Mouse (Mus musculus): Measurements from ENCODE around the gene Vasp. TPM values are rescaled to one million over a fixed set of nuclear protein-coding genes. Genes with fewer than 3 reads are reported as not detected.

The Vasp gene
- polyA plus RNA-seq, 1 experiment from 2014 or later = 84.0 TPM

- Histone ChIP-seq H3K9ac (ENCODE audit: low read length) (no peak overlapping the region), H3K4me1 (ENCODE audit: control insufficient read depth, insufficient read depth, low read length) (peaks cover 22% of the 10 kb centered on the region), H3K27me3 (ENCODE audit: control insufficient read depth, insufficient read depth, low read length) (no peaks in the 10 kb centered on the region), H3K4me3 (ENCODE audit: low read length) (no peak overlapping the region), H3K9me3 (replicated peaks; ENCODE audit: control insufficient read depth, low read length) (0 out of 2 replicates have a peak, but pooled peaks cover 2% of the 10 kb centered on the region), H3K27ac (ENCODE audit: low read length) (no peak overlapping the region), H3K4me2 (ENCODE audit: low read depth, low read length) (no peak overlapping the region), H3K36me3 (ENCODE audit: control insufficient read depth, insufficient read depth) (no peaks in the 10 kb centered on the region)
- ATAC-seq (replicated peaks; ENCODE audit: extremely low read depth, insufficient read depth, low FRiP score) = no peak
- 56% methylated on average over 9 of the region's 9 CpGs for WGBS
Measured at GRCm38 (mm10) chr7:19214940-19215339, 56.7 kb downstream of the Vasp start.

GRCm38 (mm10) chr7:19214369-19214768 lies 57.2 kb downstream of the Vasp start:
- Histone ChIP-seq H3K4me1 (ENCODE audit: control insufficient read depth, insufficient read depth, low read length) (peaks cover 22% of the 10 kb centered on the region), H3K27me3 (ENCODE audit: control insufficient read depth, insufficient read depth, low read length) (no peaks in the 10 kb centered on the region), H3K4me2 (ENCODE audit: low read depth, low read length) (no peak overlapping the region), H3K27ac (ENCODE audit: low read length) (no peak overlapping the region), H3K36me3 (ENCODE audit: control insufficient read depth, insufficient read depth) (no peaks in the 10 kb centered on the region), H3K9me3 (replicated peaks; ENCODE audit: control insufficient read depth, low read length) (0 out of 2 replicates have a peak, but pooled peaks cover 5% of the 10 kb centered on the region), H3K9ac (ENCODE audit: low read length) (no peak overlapping the region), H3K4me3 (ENCODE audit: low read length) (no peak overlapping the region)
- WGBS = 52% methylated on average over 7 of the region's 7 CpGs
- ATAC-seq (replicated peaks; ENCODE audit: extremely low read depth, insufficient read depth, low FRiP score) = no peak

GRCm38 (mm10) chr7:19213385-19213784 lies 58.2 kb downstream of the Vasp start:
- H3K9ac ChIP-seq (ENCODE audit: low read length) = no peak overlapping the region
- no peaks in the 10 kb centered on the region for H3K27me3 ChIP-seq (ENCODE audit: control insufficient read depth, insufficient read depth, low read length)
- H3K27ac ChIP-seq (ENCODE audit: low read length) = no peak overlapping the region
- peak overlapping the region; percentile 91 for H3K4me2 ChIP-seq (ENCODE audit: low read depth, low read length)
- H3K4me3 ChIP-seq (ENCODE audit: low read length) = peak overlapping the region; percentile 62
- H3K36me3 ChIP-seq (ENCODE audit: control insufficient read depth, insufficient read depth) = no peaks in the 10 kb centered on the region
- ATAC-seq (replicated peaks; ENCODE audit: extremely low read depth, insufficient read depth, low FRiP score) = no peak
- H3K9me3 ChIP-seq (replicated peaks; ENCODE audit: control insufficient read depth, low read length) = 0 out of 2 replicates have a peak, but pooled peaks cover 5% of the 10 kb centered on the region
- peaks cover 22% of the 10 kb centered on the region for H3K4me1 ChIP-seq (ENCODE audit: control insufficient read depth, insufficient read depth, low read length)
- 57% methylated on average over 2 of the region's 2 CpGs for WGBS

DNA sequence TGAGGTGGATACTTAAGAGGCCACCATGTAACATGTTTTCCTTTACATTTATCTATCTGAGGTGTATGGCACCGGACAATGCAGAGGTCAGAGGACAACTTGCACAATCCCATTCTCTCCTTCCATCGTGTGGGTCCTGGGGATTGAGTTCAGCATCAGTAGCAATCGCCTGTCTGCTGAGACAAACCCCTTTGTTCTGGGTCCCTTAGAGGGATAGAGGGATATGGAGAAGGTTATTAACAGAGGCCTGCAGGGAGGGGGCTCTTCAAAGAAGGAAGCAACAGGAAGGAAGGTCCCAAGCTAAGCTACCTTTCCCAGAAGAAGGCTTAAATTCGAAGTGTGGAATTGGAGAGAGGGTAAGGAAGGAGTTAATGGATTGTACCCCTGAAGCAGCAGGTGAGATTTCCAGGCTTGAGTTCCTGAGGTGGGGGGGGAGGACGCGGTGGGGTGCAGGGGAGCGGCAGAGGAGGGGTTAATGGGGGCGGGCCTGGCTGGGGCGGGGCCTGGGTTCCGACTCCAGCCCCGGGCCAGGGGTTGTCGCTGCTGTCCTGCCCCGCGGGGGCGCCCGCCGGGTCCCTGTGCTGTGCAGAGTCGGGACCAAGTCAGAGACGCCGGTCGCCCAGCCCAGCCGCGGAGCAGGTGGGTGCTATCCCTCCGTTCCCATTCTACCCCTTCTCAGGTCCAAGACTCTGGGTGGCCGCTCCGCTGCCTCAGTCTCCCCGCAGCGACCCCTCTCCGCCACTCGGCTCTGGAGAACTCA lies 59.4 kb downstream of the Vasp start, which contains the start of gene Gpr4:
Gpr4 (plus strand) TSS at position 543 of the 760 bp plus-strand sequence.
- H3K27ac ChIP-seq (ENCODE audit: low read length) = peak within 1 kb of the TSS; percentile 20; the same call in 1 of the 2 replicates
- ATAC-seq (replicated peaks; ENCODE audit: extremely low read depth, insufficient read depth, low FRiP score) = peak; percentile 83
- no peaks in the 10 kb centered on the region for H3K36me3 ChIP-seq (ENCODE audit: control insufficient read depth, insufficient read depth)
- H3K27me3 ChIP-seq (ENCODE audit: control insufficient read depth, insufficient read depth, low read length) = no peaks in the 10 kb centered on the region
- H3K9me3 ChIP-seq (replicated peaks; ENCODE audit: control insufficient read depth, low read length) = 0 out of 2 replicates have a peak, but pooled peaks cover 5% of the 10 kb centered on the region
- H3K4me1 ChIP-seq (ENCODE audit: control insufficient read depth, insufficient read depth, low read length) = peaks cover 22% of the 10 kb centered on the region
- peak within 1 kb of the TSS; percentile 70 for H3K9ac ChIP-seq (ENCODE audit: low read length)
- WGBS = 3% methylated on average over 27 of the region's 30 CpGs
- peak within 1 kb of the TSS; percentile 91 for H3K4me2 ChIP-seq (ENCODE audit: low read depth, low read length)
- peak within 1 kb of the TSS; percentile 62 for H3K4me3 ChIP-seq (ENCODE audit: low read length)

GRCm38 (mm10) chr7:19211041-19211675 lies 60.5 kb downstream of the Vasp start:
- H3K27ac ChIP-seq (ENCODE audit: low read length) = peak overlapping the region; percentile 20; the same call in 1 of the 2 replicates
- WGBS = 55% methylated on average over 5 of the region's 5 CpGs

DNA sequence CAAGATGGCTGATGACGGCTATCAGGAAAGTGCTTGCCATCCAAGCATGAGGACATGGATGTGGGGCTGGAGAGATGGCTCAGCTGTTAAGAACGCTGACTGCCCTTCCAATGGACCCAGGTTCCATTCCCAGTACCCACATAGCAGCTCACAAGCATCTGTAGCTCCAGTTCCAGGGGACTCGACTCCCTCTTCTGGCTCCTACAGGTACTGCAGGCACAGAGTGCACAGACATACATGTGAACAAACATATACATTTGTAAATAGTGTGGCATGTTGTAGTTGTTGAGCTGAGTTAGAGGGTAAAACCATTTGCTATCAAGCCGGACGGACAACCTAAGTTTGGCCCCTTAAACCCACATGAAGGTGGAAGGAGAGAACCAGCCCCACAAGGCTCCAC lies 61.6 kb downstream of the Vasp start:
- Histone ChIP-seq H3K9ac (ENCODE audit: low read length) (no peak overlapping the region), H3K36me3 (ENCODE audit: control insufficient read depth, insufficient read depth) (peaks cover 9% of the 10 kb centered on the region; the same call in 1 of the 2 replicates), H3K4me3 (ENCODE audit: low read length) (no peak overlapping the region), H3K4me2 (ENCODE audit: low read depth, low read length) (no peak overlapping the region), H3K9me3 (replicated peaks; ENCODE audit: control insufficient read depth, low read length) (0 out of 2 replicates have a peak, but pooled peaks cover 5% of the 10 kb centered on the region), H3K27me3 (ENCODE audit: control insufficient read depth, insufficient read depth, low read length) (no peaks in the 10 kb centered on the region), H3K4me1 (ENCODE audit: control insufficient read depth, insufficient read depth, low read length) (peaks cover 18% of the 10 kb centered on the region), H3K27ac (ENCODE audit: low read length) (no peak overlapping the region)
- ATAC-seq (replicated peaks; ENCODE audit: extremely low read depth, insufficient read depth, low FRiP score) = no peak
- WGBS = 88% methylated on average over 5 of the region's 5 CpGs

More at GRCm38 (mm10) chr7:19211041-19211675, 60.5 kb downstream of the Vasp start:
- no peak overlapping the region for H3K4me3 ChIP-seq (ENCODE audit: low read length)
- no peak overlapping the region for H3K4me2 ChIP-seq (ENCODE audit: low read depth, low read length)
- ATAC-seq (replicated peaks; ENCODE audit: extremely low read depth, insufficient read depth, low FRiP score) = no peak
- H3K27me3 ChIP-seq (ENCODE audit: control insufficient read depth, insufficient read depth, low read length) = no peaks in the 10 kb centered on the region
- 0 out of 2 replicates have a peak, but pooled peaks cover 5% of the 10 kb centered on the region for H3K9me3 ChIP-seq (replicated peaks; ENCODE audit: control insufficient read depth, low read length)
- no peak overlapping the region for H3K9ac ChIP-seq (ENCODE audit: low read length)
- peaks cover 20% of the 10 kb centered on the region for H3K4me1 ChIP-seq (ENCODE audit: control insufficient read depth, insufficient read depth, low read length)
- H3K36me3 ChIP-seq (ENCODE audit: control insufficient read depth, insufficient read depth) = no peaks in the 10 kb centered on the region

DNA sequence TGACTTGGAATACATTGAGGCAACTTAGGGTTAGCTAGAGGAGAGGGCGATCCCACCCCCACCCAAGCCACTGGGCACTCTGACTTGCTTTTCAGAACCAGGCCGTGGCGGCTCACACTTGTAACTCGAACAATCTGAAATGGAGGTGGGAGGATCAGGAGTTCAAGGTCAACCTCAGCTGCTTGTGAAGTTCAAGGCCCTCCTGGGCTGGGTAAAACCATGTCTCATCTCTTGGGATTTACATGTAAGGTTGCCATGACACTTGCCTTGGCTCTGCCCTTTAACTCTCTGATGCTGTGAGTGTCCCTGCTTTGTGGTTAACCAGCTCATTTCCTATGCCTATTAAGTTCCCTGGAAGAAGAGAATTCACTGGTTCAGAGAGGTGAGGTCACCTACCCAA lies 62.1 kb downstream of the Vasp start:
- no peak for ATAC-seq (replicated peaks; ENCODE audit: extremely low read depth, insufficient read depth, low FRiP score)
- Histone ChIP-seq H3K27me3 (ENCODE audit: control insufficient read depth, insufficient read depth, low read length) (no peaks in the 10 kb centered on the region), H3K27ac (ENCODE audit: low read length) (no peak overlapping the region), H3K4me3 (ENCODE audit: low read length) (no peak overlapping the region), H3K9ac (ENCODE audit: low read length) (no peak overlapping the region), H3K36me3 (ENCODE audit: control insufficient read depth, insufficient read depth) (peaks cover 13% of the 10 kb centered on the region), H3K4me1 (ENCODE audit: control insufficient read depth, insufficient read depth, low read length) (peaks cover 14% of the 10 kb centered on the region), H3K4me2 (ENCODE audit: low read depth, low read length) (no peak overlapping the region), H3K9me3 (replicated peaks; ENCODE audit: control insufficient read depth, low read length) (0 out of 2 replicates have a peak, but pooled peaks cover 5% of the 10 kb centered on the region)
- 80% methylated on average over 4 of the region's 4 CpGs for WGBS

- Histone ChIP-seq H3K27me3 (ENCODE audit: control insufficient read depth, insufficient read depth, low read length) (no peaks in the 10 kb centered on the region), H3K9me3 (replicated peaks; ENCODE audit: control insufficient read depth, low read length) (0 out of 2 replicates have a peak, but pooled peaks cover 5% of the 10 kb centered on the region), H3K9ac (ENCODE audit: low read length) (no peak overlapping the region), H3K27ac (ENCODE audit: low read length) (no peak overlapping the region), H3K36me3 (ENCODE audit: control insufficient read depth, insufficient read depth) (peaks cover 18% of the 10 kb centered on the region), H3K4me3 (ENCODE audit: low read length) (no peak overlapping the region), H3K4me2 (ENCODE audit: low read depth, low read length) (no peak overlapping the region), H3K4me1 (ENCODE audit: control insufficient read depth, insufficient read depth, low read length) (peaks cover 13% of the 10 kb centered on the region)
- no peak for ATAC-seq (replicated peaks; ENCODE audit: extremely low read depth, insufficient read depth, low FRiP score)
- WGBS = 45% methylated on average over 7 of the region's 7 CpGs
Measured at GRCm38 (mm10) chr7:19208944-19209472, 62.6 kb downstream of the Vasp start.
